Mouse (Mus musculus) CD4-positive helper T cell, adult 2 months (primary cell): Measurements from ENCODE around the gene Rfpl4b.
"Not testable (repeated sequence)": the region's sequence is repeated elsewhere in the genome, so short reads cannot be mapped to it uniquely, and the experiment has no call there.

Experiments used
- DNase-seq: peaks from one replicate; pipeline ENCODE4 v3.0.0-alpha.2; 2012; ENCODE audit warnings: low read depth, missing footprints, low spot score

Rfpl4b gene

GRCm38 (mm10) chr10:38821679-38822078, at the start of gene Rfpl4b:
Gene Rfpl4b, minus strand, starts transcription at chr10:38821779.
- DNase-seq: no peak

GRCm38 (mm10) chr10:38855186-38855585, 33.6 kb upstream of the Rfpl4b start:
- DNase-seq: no peak

DNA sequence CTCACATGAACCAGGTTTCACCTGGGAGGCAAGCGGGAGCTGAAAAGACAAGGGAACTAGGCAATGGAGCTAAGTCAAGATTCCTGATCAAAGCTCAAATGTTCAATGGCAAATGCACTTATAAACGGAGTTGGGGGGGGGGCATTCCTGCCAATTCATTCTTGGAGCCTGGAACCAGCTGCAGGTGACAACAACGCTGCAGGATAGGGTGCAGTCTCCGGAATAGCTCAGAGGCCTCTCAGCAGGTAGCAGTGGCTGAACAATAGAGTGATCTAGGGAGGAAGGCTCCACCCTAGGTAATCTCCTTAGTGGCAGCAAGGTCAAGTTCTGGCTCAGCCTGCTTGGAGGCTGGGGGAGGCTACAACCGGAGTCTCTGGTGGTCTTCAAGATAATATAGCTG, 28.4 kb upstream of the Rfpl4b start:
- DNase-seq: not testable (repeated sequence)

- DNase-seq: peak; percentile 15
Observed at GRCm38 (mm10) chr10:38848884-38849499, 27.4 kb upstream of the Rfpl4b start.

GRCm38 (mm10) chr10:38848231-38848630, 26.7 kb upstream of the Rfpl4b start:
- DNase-seq: no peak

GRCm38 (mm10) chr10:38823741-38824140, 2.2 kb upstream of the Rfpl4b start:
- no peak for DNase-seq

DNA sequence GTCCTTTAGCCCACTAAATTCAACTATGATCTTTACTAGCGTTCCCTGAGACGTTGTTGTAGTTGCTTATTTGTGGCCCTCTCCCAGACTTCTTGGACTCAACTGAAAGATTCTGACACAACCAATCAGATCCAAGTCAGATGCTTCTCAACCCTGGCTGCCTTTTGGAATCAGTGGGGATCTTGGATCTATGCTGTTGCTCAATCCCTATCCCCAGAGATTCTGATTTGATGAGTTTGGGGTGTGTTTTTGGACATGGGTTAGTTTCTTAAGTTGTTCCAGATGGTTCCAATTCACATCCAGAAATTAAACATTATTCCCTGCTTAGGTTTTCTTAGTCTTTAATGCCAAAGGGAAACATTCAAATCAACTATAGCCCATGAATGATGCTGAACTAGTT, 15.5 kb downstream of the Rfpl4b start:
- no peak for DNase-seq

- no peak for DNase-seq
Observed at GRCm38 (mm10) chr10:38804047-38804446, 17.5 kb downstream of the Rfpl4b start.

DNA sequence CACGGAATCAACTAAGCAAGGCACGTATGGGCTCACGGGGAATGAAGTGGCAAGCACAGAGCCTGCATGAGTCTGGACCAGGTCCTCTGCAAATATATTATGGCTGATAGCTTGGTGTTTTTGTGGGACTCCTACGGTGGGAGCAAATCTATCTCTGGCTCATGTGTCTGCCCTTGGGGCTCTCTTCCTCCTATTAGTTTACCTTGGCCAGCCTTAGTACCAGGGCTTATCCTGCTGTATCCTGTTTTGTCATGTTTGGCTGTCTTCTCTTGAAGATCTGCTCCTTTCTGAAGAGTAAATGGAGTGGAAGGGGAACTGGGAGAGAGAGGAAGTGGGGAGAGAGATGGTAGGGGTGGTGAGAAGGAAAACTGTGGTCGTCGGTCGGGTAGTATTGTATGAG, 18.3 kb downstream of the Rfpl4b start:
- DNase-seq: no peak

GRCm38 (mm10) chr10:38788612-38789011, 33.0 kb downstream of the Rfpl4b start:
- DNase-seq: no peak
